20 mouse cellular contexts compared by ENCODE assay signal in genomic region chr5:117894050-117894449, GRCm38 (mm10).
"Had no signal": no experiment of that assay in that cellular context is flagged by ENCODE, and none has a peak within 500 bp of the region (broad histone marks: within the 10 kb centered on the region; RNA-seq: fewer than 3 reads in every experiment).

No protein-coding gene starts in this region.

- H3K4me1 ChIP-seq: liver, embryonic 13.5 days; liver, embryonic 15.5 days had no signal

- H3K27ac ChIP-seq: liver, embryonic 13.5 days; liver, embryonic 15.5 days; midbrain, embryonic 10.5 days; midbrain, embryonic 12.5 days; neural tube, embryonic 13.5 days; neural tube, embryonic 15.5 days had no signal

- H3K36me3 ChIP-seq: liver, embryonic 13.5 days; liver, embryonic 15.5 days; midbrain, embryonic 10.5 days; midbrain, embryonic 12.5 days; neural tube, embryonic 13.5 days; neural tube, embryonic 15.5 days had no signal

- H3K4me3 ChIP-seq: liver, embryonic 13.5 days; liver, embryonic 15.5 days; midbrain, embryonic 10.5 days; midbrain, embryonic 12.5 days; myocyte; neural tube, embryonic 13.5 days; neural tube, embryonic 15.5 days had no signal

- H3K4me2 ChIP-seq: liver, embryonic 11.5 days; liver, embryonic 13.5 days; liver, embryonic 15.5 days; midbrain, embryonic 12.5 days; neural tube, embryonic 13.5 days; neural tube, embryonic 15.5 days had no signal

- H3K9me3 ChIP-seq: liver, embryonic 13.5 days; liver, embryonic 15.5 days; midbrain, embryonic 10.5 days; midbrain, embryonic 12.5 days; neural tube, embryonic 13.5 days; neural tube, embryonic 15.5 days had no signal

- H3K9ac ChIP-seq: liver, embryonic 13.5 days; liver, embryonic 15.5 days; liver, postnatal 0 days; midbrain, embryonic 12.5 days; neural tube, embryonic 13.5 days; neural tube, embryonic 15.5 days had no signal

- H3K27me3 ChIP-seq: liver, embryonic 13.5 days; liver, embryonic 15.5 days; neural tube, embryonic 13.5 days; neural tube, embryonic 15.5 days had no signal

- DNase-seq: liver; liver, embryonic 13.5 days; liver, postnatal 0 days; midbrain, embryonic 14.5 days; retina, postnatal 1 day; right cerebral cortex, adult 18-20 months; right cerebral cortex, postnatal 25 days; right cerebral cortex, postnatal 4 days; spleen, adult 18-20 months; thymus, adult 18-20 months; thymus, postnatal 14 days; thymus, postnatal 36 days had no signal

- ATAC-seq: liver, postnatal 0 days; midbrain, embryonic 16.5 days had no signal
